Mouse (Mus musculus) erythroblast, embryonic 14.5 days (primary cell): Measurements from ENCODE around the gene Suds3. TPM values are rescaled to one million over a fixed set of nuclear protein-coding genes. Genes with fewer than 3 reads are reported as not detected.

ENCODE experiments used
- H3K27me3 ChIP-seq: 2 replicates; pipeline ENCODE4 v1.6.1; 2012; ENCODE audit warnings: inconsistent platforms; ENCODE audit not compliant: control insufficient read depth
- H3K36me3 ChIP-seq: 2 replicates; pipeline ENCODE4 v1.6.1; 2012; ENCODE audit warnings: mild to moderate bottlenecking, inconsistent platforms; ENCODE audit not compliant: control insufficient read depth
- H3K4me1 ChIP-seq: 2 replicates; pipeline ENCODE4 v1.6.1; 2012; ENCODE audit warnings: inconsistent platforms; ENCODE audit not compliant: control insufficient read depth
- H3K4me3 ChIP-seq: replicated peaks from 2 replicates; pipeline ENCODE3; 2012; ENCODE audit warnings: moderate library complexity, mild to moderate bottlenecking, inconsistent platforms
- H3K9me3 ChIP-seq: 2 replicates; pipeline ENCODE4 v1.6.1; 2012; ENCODE audit warnings: low read length, inconsistent platforms, mixed read lengths; ENCODE audit not compliant: control insufficient read depth
- GATA1 ChIP-seq: IDR thresholded peaks from 2 replicates; pipeline ENCODE4 v1.6.1; 2012; ENCODE audit warnings: low read length, inconsistent platforms, mixed read lengths
- TAL1 ChIP-seq: IDR thresholded peaks from 3 replicates; pipeline ENCODE4 v1.6.1; 2012; ENCODE audit warnings: low read length, inconsistent platforms, mixed read lengths
- polyA plus RNA-seq: library from polyadenylated mRNA; stranded (reverse); fragments of >175 nt; gene quantifications from 2 replicates; pipeline ENCODE4 v1.2.3, GENCODE M21; 2012

The Suds3 gene
- polyA plus RNA-seq, 1 experiment: 8.0 TPM

GRCm38 (mm10) chr5:117152944-117153343, 37.0 kb upstream of the Suds3 start:
- H3K36me3 ChIP-seq: peaks cover 88% of the 10 kb centered on the region
- H3K4me1 ChIP-seq: peaks cover 30% of the 10 kb centered on the region

GRCm38 (mm10) chr5:117150068-117150467, 34.2 kb upstream of the Suds3 start:
- Histone ChIP-seq H3K27me3 (no peaks in the 10 kb centered on the region; the same call in 1 of the 2 replicates), H3K4me3 (no peak overlapping the region), H3K9me3 (peaks cover 20% of the 10 kb centered on the region), H3K36me3 (peaks cover 91% of the 10 kb centered on the region), H3K4me1 (peaks cover 39% of the 10 kb centered on the region)
- no peak for TF ChIP-seq TAL1
- no peak for TF ChIP-seq GATA1

More at GRCm38 (mm10) chr5:117152944-117153343, 37.0 kb upstream of the Suds3 start:
- H3K27me3 ChIP-seq: no peaks in the 10 kb centered on the region
- H3K9me3 ChIP-seq: peaks cover 9% of the 10 kb centered on the region
- TF ChIP-seq TAL1 (no peak), GATA1 (no peak)
- H3K4me3 ChIP-seq: no peak overlapping the region

- peaks cover 91% of the 10 kb centered on the region for H3K36me3 ChIP-seq
- no peak overlapping the region for H3K4me3 ChIP-seq
- peaks cover 20% of the 10 kb centered on the region for H3K9me3 ChIP-seq
- peaks cover 45% of the 10 kb centered on the region for H3K4me1 ChIP-seq
- H3K27me3 ChIP-seq: no peaks in the 10 kb centered on the region; the same call in 1 of the 2 replicates
- TF ChIP-seq TAL1 (no peak), GATA1 (no peak)
These were observed 33.4 kb upstream of the Suds3 start for GRCm38 (mm10) chr5:117149054-117149942.

DNA sequence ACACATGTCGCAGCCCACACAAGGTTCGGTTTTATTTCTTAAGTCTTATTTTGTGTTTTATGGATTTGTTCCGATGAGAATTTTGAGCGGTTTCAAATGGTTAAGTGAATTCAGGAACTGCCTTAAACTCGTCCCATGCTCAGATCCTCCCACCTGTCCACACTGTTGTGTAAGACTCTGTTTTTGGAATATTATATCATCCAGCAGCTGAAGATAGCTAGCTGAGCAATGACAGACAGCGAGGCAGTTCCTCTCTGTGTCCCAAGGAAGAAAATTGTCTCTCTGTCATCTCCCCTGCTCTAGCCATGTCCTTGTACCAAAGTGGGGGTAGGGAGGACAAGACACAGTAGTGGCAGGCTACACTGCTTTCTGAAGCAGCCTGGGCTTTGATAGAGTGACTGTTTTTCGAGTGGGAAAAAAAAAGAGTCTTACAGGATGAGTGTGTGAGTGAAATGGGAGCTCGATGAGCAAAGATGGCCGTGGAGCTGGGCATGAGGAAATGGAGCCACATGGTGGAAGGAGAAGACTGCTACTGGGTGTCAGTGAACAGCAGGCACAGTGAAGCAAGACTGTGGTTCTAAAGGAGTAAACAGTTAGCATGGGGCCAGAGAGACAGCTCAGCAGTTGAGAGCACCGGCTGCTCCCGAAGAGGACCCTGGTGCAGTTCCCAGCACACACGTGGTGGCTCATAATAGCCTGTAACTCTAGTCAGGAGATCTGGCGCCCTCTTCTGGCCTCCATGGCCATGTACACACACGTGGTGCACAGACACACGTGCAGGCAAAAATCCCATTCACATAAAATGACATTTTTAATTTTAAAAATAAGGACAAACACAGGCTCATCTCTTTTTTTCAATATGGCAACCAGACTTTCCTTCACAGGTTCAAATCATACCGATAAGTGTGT, 31.5 kb upstream of the Suds3 start:
- Histone ChIP-seq H3K27me3 (no peaks in the 10 kb centered on the region; the same call in 1 of the 2 replicates), H3K36me3 (peaks cover 89% of the 10 kb centered on the region), H3K4me3 (no peak overlapping the region), H3K9me3 (peaks cover 14% of the 10 kb centered on the region), H3K4me1 (peaks cover 51% of the 10 kb centered on the region)
- no peak for TF ChIP-seq GATA1
- no peak for TF ChIP-seq TAL1

- TF ChIP-seq TAL1: no peak
- H3K4me3 ChIP-seq: no peak overlapping the region
- H3K9me3 ChIP-seq: peaks cover 13% of the 10 kb centered on the region
- peaks cover 89% of the 10 kb centered on the region for H3K36me3 ChIP-seq
- H3K4me1 ChIP-seq: peaks cover 60% of the 10 kb centered on the region
- H3K27me3 ChIP-seq: no peaks in the 10 kb centered on the region; the same call in 1 of the 2 replicates
These were observed 30.3 kb upstream of the Suds3 start for GRCm38 (mm10) chr5:117146165-117146564.

DNA sequence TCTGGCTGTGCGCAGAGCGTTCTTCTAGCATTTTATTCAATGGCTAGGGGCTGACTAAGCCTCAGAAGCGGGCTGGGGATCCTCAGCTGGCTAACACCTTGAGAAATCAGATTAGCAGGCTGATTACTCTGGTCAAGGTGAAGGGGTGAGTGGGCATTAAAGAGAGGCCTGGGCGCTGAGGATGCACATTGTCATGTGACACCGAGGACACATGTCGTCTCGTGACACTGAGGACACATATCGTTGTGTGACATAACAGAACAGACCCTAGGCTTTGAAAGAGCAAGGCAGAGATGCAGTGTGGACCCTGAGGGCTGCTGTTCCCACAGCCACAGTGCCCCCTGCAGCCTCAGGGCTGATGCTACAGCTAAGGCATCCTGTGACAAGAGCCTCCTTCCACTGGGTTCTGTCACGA, 27.8 kb upstream of the Suds3 start:
- H3K27me3 ChIP-seq: no peaks in the 10 kb centered on the region; the same call in 1 of the 2 replicates
- TF ChIP-seq GATA1 (no peak), TAL1 (no peak)
- peaks cover 75% of the 10 kb centered on the region for H3K4me1 ChIP-seq
- peaks cover 90% of the 10 kb centered on the region for H3K36me3 ChIP-seq
- H3K9me3 ChIP-seq: peaks cover 12% of the 10 kb centered on the region
- no peak overlapping the region for H3K4me3 ChIP-seq

GRCm38 (mm10) chr5:117140374-117140773, 24.5 kb upstream of the Suds3 start:
- Histone ChIP-seq H3K4me3 (no peak overlapping the region), H3K9me3 (no peaks in the 10 kb centered on the region), H3K27me3 (no peaks in the 10 kb centered on the region), H3K36me3 (peaks cover 79% of the 10 kb centered on the region), H3K4me1 (peaks cover 92% of the 10 kb centered on the region)
- TF ChIP-seq GATA1 (no peak), TAL1 (no peak)

- H3K27me3 ChIP-seq: no peaks in the 10 kb centered on the region
- no peak for TF ChIP-seq GATA1
- no peak for TF ChIP-seq TAL1
- peaks cover 92% of the 10 kb centered on the region for H3K4me1 ChIP-seq
- H3K9me3 ChIP-seq: no peaks in the 10 kb centered on the region
- H3K4me3 ChIP-seq: no peak overlapping the region
- peaks cover 77% of the 10 kb centered on the region for H3K36me3 ChIP-seq
These were observed 23.9 kb upstream of the Suds3 start for GRCm38 (mm10) chr5:117139822-117140221.
